Mouse (Mus musculus) liver, postnatal 0 days (tissue): ENCODE measurements around the gene Rilp. TPM values are rescaled to one million over a fixed set of nuclear protein-coding genes. Genes with fewer than 3 reads are reported as not detected.

Experiments
- ATAC-seq: fragments of 200-750 bp; cut with Nextera tagmentation; 2 replicates; pipeline ENCODE4 v1.8.0; 2017; ENCODE audit warnings: mild to moderate bottlenecking, moderate library complexity
- DNase-seq: peaks from one replicate; pipeline ENCODE4 v3.0.0-alpha.2; 2016
- H3K27ac ChIP-seq: fragments of 300-500 bp; sonication (generic); 2 replicates; pipeline ENCODE4 v1.5.1; 2014; ENCODE audit warnings: antibody characterized with exemption, moderate library complexity, mild to moderate bottlenecking, low read depth
- H3K27me3 ChIP-seq: fragments of 300-500 bp; sonication (generic); 2 replicates; pipeline ENCODE4 v1.6.1; 2014; ENCODE audit warnings: low read length, control low read depth, mixed read lengths; ENCODE audit not compliant: insufficient read depth
- H3K36me3 ChIP-seq: fragments of 300-500 bp; sonication (generic); replicated peaks from 2 replicates; pipeline ENCODE4 v1.6.1; 2014; ENCODE audit warnings: mild to moderate bottlenecking, control low read depth, low read length, moderate library complexity, mixed read lengths; ENCODE audit not compliant: insufficient read depth
- H3K4me1 ChIP-seq: fragments of 300-500 bp; sonication (generic); 2 replicates; pipeline ENCODE4 v1.6.1; 2014; ENCODE audit warnings: antibody characterized with exemption, mild to moderate bottlenecking, control low read depth; ENCODE audit not compliant: insufficient read depth
- H3K4me2 ChIP-seq: fragments of 300-500 bp; sonication (generic); 2 replicates; pipeline ENCODE4 v1.6.1; 2014; ENCODE audit warnings: low read depth, mild to moderate bottlenecking, low read length, moderate library complexity, mixed read lengths
- H3K4me3 ChIP-seq: fragments of 300-500 bp; sonication (generic); 2 replicates; pipeline ENCODE4 v1.5.1; 2014; ENCODE audit warnings: low read depth, low read length
- H3K9ac ChIP-seq: fragments of 300-500 bp; sonication (generic); replicated peaks from 2 replicates; pipeline ENCODE4 v1.6.1; 2014; ENCODE audit warnings: mild to moderate bottlenecking, moderate library complexity
- H3K9me3 ChIP-seq: fragments of 300-500 bp; sonication (generic); 2 replicates; pipeline ENCODE4 v1.6.1; 2016; ENCODE audit warnings: mild to moderate bottlenecking, control low read depth, low read length, mixed read lengths
- CTCF ChIP-seq: sonication (generic); IDR thresholded peaks from 2 replicates; pipeline ENCODE4 v1.5.1; 2016; ENCODE audit warnings: antibody characterized with exemption, low read depth
- EP300 ChIP-seq: IDR thresholded peaks from 2 replicates; pipeline ENCODE4 v1.6.1; 2016; ENCODE audit warnings: antibody characterized with exemption, low read depth, mild to moderate bottlenecking
- WGBS: fragments of 180-500 bp; shearing (Covaris S2); extraction: QIAGEN DNeasy Blood & Tissue Kit; methylation state at CpG from one replicate; pipeline ENCODE4 v1.1.7; 2014; ENCODE audit not compliant: insufficient replicate concordance; 5-methylcytosine and 5-hydroxymethylcytosine counted together
- polyA plus RNA-seq: library from polyadenylated mRNA; unstranded; fragments of >200 nt; fragmentation: Nextera tagmentation; extraction: Ambion mirVana; gene quantifications from 2 replicates; pipeline ENCODE4 v1.2.1, GENCODE M21; 2015

Gene Rilp
- polyA plus RNA-seq, 1 experiment from 2014 or later = 13.4 TPM

DNA sequence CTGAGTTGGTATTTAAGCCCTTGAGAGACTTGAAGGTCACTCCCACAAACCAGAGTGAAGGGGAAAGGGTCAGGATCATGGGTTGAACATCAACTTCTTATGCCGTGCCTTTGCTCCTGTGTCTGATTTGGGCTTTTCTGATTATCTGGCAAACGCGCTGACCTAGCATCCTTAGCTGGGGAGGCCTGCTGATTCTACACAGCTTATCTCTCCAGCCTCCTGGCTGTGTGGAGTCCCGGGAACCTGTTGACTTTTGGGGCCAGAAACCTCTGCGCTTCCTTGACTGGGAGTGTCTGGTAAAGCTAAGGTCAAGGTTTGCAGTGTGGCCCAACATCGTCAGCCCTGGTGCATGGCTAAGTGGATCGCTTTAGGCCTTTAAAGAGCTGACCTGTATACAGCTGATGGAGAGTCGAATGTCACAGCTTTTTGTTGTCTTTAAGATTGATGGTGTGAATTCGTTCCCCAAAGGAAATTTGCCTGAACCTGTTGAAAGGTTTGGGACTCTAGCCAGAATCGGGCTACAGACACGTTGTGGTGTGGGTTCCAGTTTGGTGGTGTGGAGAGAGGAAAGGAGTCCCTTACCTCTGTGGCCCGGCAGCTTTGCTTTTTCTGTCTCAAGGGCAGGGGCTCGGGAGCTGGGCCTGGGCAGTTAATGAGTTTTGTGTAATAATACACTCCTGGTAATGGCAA is 25.4 kb downstream of the Rilp start:
- H3K4me3 ChIP-seq = no peak overlapping the region
- DNase-seq (no peak), ATAC-seq (no peak)
- H3K4me2 ChIP-seq = peak overlapping the region; percentile 23; the same call in 1 of the 2 replicates
- H3K9ac ChIP-seq = no peak overlapping the region
- no peak for TF ChIP-seq CTCF
- peak; percentile 3; the same call in 1 of the 2 replicates for TF ChIP-seq EP300
- H3K36me3 ChIP-seq = no peaks in the 10 kb centered on the region; the same call in 1 of the 2 replicates
- WGBS = 40% methylated on average over 13 of the region's 13 CpGs
- H3K9me3 ChIP-seq = no peaks in the 10 kb centered on the region
- H3K27ac ChIP-seq = no peak overlapping the region
- peaks cover 23% of the 10 kb centered on the region for H3K4me1 ChIP-seq
- no peaks in the 10 kb centered on the region for H3K27me3 ChIP-seq

DNA sequence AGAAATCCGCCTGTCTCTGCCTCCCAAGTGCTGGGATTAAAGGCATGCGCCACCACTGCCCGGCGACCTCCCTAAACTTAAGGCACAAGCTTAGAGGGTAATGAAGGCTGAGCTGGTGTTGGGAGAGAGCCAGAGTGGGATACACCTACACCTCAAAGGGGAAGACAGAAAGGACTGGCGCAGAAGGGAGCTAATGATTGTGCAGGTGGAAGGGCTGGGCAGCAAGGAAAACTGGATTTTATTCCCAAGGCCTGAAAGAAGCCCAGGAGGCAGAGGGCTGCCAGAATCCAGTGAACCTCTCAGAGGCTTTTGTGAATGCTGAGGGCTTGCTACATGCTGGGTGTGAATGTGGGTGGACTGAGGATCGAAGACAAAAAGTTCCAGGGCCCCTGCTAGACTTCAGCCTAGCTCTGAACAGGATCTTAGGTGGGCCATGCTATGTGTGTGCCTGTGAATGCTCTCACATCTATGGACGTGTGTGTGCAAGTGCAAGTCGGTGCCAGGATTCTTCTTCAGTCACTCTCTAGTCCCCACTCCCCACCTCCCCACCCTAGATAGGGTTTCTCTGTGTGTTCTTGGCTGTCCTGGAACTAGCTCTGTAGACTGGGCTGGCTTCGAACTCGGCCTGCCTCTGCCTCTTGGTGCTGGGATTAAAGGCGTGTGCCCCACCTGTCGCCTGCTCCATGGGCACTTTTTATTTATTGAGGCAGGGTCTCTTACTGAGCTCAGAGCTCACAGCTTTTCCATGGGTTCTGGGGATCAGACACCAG is 26.5 kb downstream of the Rilp start:
- DNase-seq = no peak
- Histone ChIP-seq H3K36me3 (no peaks in the 10 kb centered on the region; the same call in 1 of the 2 replicates), H3K9me3 (no peaks in the 10 kb centered on the region), H3K4me1 (peaks cover 28% of the 10 kb centered on the region), H3K9ac (no peak overlapping the region), H3K4me2 (no peak overlapping the region), H3K4me3 (no peak overlapping the region), H3K27me3 (no peaks in the 10 kb centered on the region), H3K27ac (no peak overlapping the region)
- ATAC-seq = no peak
- TF ChIP-seq EP300 (no peak), CTCF (no peak)
- 88% methylated on average over 12 of the region's 12 CpGs for WGBS

DNA sequence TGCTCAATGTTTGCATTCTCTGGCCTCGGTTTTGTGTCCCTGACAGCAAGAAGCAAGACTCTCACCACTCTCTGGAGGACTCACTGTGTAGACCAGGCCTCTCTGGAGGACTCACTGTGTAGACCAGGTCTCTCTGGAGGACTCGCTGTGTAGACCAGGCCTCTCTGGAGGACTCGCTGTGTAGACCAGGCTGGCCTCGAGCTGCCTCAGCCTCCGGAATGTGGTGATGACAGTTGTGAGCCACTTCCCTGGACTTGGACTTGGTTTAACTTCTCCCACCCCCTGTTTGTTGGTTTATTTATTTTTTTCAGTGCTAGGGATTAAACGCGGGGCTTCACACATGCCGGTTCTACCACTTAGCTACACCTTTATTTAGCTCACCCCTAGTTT is 27.1 kb downstream of the Rilp start:
- no peak for DNase-seq
- no peaks in the 10 kb centered on the region for H3K27me3 ChIP-seq
- no peaks in the 10 kb centered on the region for H3K9me3 ChIP-seq
- WGBS = 75% methylated on average over 8 of the region's 8 CpGs
- no peak overlapping the region for H3K4me2 ChIP-seq
- H3K27ac ChIP-seq = no peak overlapping the region
- H3K36me3 ChIP-seq = no peaks in the 10 kb centered on the region; the same call in 1 of the 2 replicates
- H3K9ac ChIP-seq = no peak overlapping the region
- no peak for TF ChIP-seq EP300
- no peak for TF ChIP-seq CTCF
- no peak overlapping the region for H3K4me3 ChIP-seq
- peaks cover 22% of the 10 kb centered on the region for H3K4me1 ChIP-seq
- no peak for ATAC-seq

GRCm38 (mm10) chr11:75537491-75538183 is 27.7 kb downstream of the Rilp start:
- Histone ChIP-seq H3K4me2 (no peak overlapping the region), H3K27ac (0 out of 2 replicates have a peak overlapping the region, but pooled peaks have one; percentile 1), H3K4me1 (peaks cover 21% of the 10 kb centered on the region), H3K9me3 (no peaks in the 10 kb centered on the region), H3K36me3 (no peaks in the 10 kb centered on the region; the same call in 1 of the 2 replicates), H3K4me3 (no peak overlapping the region), H3K9ac (no peak overlapping the region), H3K27me3 (no peaks in the 10 kb centered on the region)
- peak; percentile 16; the same call in 1 of the 2 replicates for TF ChIP-seq CTCF
- TF ChIP-seq EP300 = no peak
- WGBS = 66% methylated on average over 11 of the region's 11 CpGs
- ATAC-seq (peak; percentile 31; the same call in 1 of the 2 replicates), DNase-seq (peak; percentile 45)

DNA sequence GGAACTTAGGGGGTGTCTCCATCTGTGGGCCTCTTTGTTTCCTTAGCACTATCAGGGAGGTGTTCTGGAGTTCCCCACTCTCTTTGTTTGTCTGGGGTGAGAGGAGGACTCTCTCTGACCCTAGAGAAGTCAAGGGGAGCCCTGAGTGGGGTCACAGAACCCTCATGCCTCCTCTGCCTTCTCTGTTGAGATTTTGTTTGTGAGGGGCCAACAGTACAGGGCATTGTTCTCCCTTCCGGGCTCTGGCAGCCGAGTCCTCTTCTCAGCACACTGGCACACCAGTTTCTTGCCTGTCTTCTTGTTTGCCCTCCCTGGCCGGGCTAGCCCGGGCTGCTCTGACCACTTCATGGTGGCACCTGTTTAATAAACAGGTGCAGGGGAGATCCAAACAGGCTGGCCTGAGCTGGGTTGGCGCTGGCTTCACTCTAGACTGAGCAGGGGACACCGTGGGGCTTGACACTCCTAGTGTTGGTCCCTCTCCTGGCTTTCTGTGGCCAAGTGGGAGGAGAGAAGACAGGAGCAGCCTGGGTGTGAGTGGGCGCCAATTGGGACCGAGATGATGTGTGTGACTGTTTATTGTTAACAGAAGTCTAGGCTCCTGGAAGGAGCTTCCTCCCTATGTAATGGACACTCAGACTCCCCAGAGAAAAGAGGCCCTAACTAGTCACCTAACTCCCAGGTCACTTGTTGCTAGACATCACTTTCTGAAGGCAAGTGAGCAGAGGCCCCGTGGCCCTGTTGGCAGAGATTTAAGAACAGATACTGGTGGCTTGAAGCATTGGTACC is 28.5 kb downstream of the Rilp start:
- WGBS = 69% methylated on average over 9 of the region's 9 CpGs
- no peak for ATAC-seq
- no peak for TF ChIP-seq CTCF
- no peak for TF ChIP-seq EP300
- Histone ChIP-seq H3K4me1 (peaks cover 19% of the 10 kb centered on the region), H3K9me3 (no peaks in the 10 kb centered on the region), H3K27me3 (no peaks in the 10 kb centered on the region), H3K36me3 (peaks cover 5% of the 10 kb centered on the region; the same call in 1 of the 2 replicates), H3K27ac (peak overlapping the region; percentile 37; the same call in 1 of the 2 replicates), H3K9ac (no peak overlapping the region), H3K4me3 (no peak overlapping the region), H3K4me2 (no peak overlapping the region)
- no peak for DNase-seq
